Mouse (Mus musculus) midbrain, postnatal 0 days (tissue): ENCODE results near the gene Prkag2. TPM values are rescaled to one million over a fixed set of nuclear protein-coding genes. Genes with fewer than 3 reads are reported as not detected.

Source experiments
- ATAC-seq: fragments of 200-750 bp; cut with Nextera tagmentation; 2 replicates; pipeline ENCODE4 v1.8.0; 2017; ENCODE audit warnings: moderate number of reproducible peaks, mild to moderate bottlenecking, moderate TSS enrichment, moderate library complexity; ENCODE audit not compliant: low FRiP score
- DNase-seq: peaks from one replicate; pipeline ENCODE4 v3.0.0-alpha.2; 2015; ENCODE audit warnings: low spot score
- H3K27ac ChIP-seq: fragments of 300-500 bp; sonication (generic); 2 replicates; pipeline ENCODE4 v1.5.1; 2014; ENCODE audit warnings: low read depth, mild to moderate bottlenecking, low read length, mixed read lengths
- H3K27me3 ChIP-seq: fragments of 300-500 bp; sonication (generic); 2 replicates; pipeline ENCODE4 v1.6.1; 2014; ENCODE audit warnings: low read length, control low read depth, mixed read lengths; ENCODE audit not compliant: insufficient read depth
- H3K36me3 ChIP-seq: fragments of 300-500 bp; sonication (generic); 2 replicates; pipeline ENCODE4 v1.6.1; 2014; ENCODE audit warnings: low read length, control low read depth, mixed read lengths; ENCODE audit not compliant: insufficient read depth
- H3K4me1 ChIP-seq: fragments of 300-500 bp; sonication (generic); 2 replicates; pipeline ENCODE4 v1.6.1; 2014; ENCODE audit warnings: mild to moderate bottlenecking, control low read depth, antibody characterized with exemption, low read length, mixed read lengths; ENCODE audit not compliant: insufficient read depth
- H3K4me2 ChIP-seq: fragments of 300-500 bp; sonication (generic); 2 replicates; pipeline ENCODE4 v1.6.1; 2014; ENCODE audit warnings: low read depth, mild to moderate bottlenecking, low read length, mixed read lengths; ENCODE audit not compliant: poor library complexity, severe bottlenecking
- H3K4me3 ChIP-seq: fragments of 300-500 bp; sonication (generic); 2 replicates; pipeline ENCODE4 v1.5.1; 2014; ENCODE audit warnings: low read depth, mild to moderate bottlenecking, low read length, moderate library complexity
- H3K9ac ChIP-seq: fragments of 300-500 bp; sonication (generic); replicated peaks from 2 replicates; pipeline ENCODE4 v1.6.1; 2014; ENCODE audit warnings: mild to moderate bottlenecking, low read length, moderate library complexity, mixed read lengths; ENCODE audit not compliant: poor library complexity, severe bottlenecking
- H3K9me3 ChIP-seq: fragments of 300-500 bp; sonication (generic); 2 replicates; pipeline ENCODE4 v1.6.1; 2016; ENCODE audit warnings: low read length, control low read depth
- CTCF ChIP-seq: IDR thresholded peaks from 2 replicates; pipeline ENCODE4 v1.5.1; 2016; ENCODE audit warnings: antibody characterized with exemption, mild to moderate bottlenecking
- WGBS: fragments of 180-500 bp; shearing (Covaris S2); extraction: QIAGEN DNeasy Blood & Tissue Kit; methylation state at CpG from one replicate; pipeline ENCODE4 v1.1.7; 2014; 5-methylcytosine and 5-hydroxymethylcytosine counted together
- polyA plus RNA-seq: library from polyadenylated mRNA; unstranded; fragments of >200 nt; fragmentation: Nextera tagmentation; extraction: Ambion mirVana; gene quantifications from 2 replicates; pipeline ENCODE4 v1.2.1, GENCODE M21; 2015
- total RNA-seq: library from RNA; depleted of rRNA; stranded (reverse); fragments of >200 nt; gene quantifications from 2 replicates; pipeline ENCODE4 v1.2.3, GENCODE M21; 2014; rRNA removed

The Prkag2 gene
- total RNA-seq (51.6 and 63.1 TPM in 2 replicates), polyA plus RNA-seq (101 and 103 TPM in 2 replicates)

- Histone ChIP-seq H3K9ac (peak within 1 kb of the TSS; percentile 61), H3K4me2 (peak within 1 kb of the TSS; percentile 100), H3K4me3 (peak within 1 kb of the TSS; percentile 57), H3K36me3 (no peaks in the 10 kb centered on the region), H3K4me1 (no peaks in the 10 kb centered on the region), H3K9me3 (no peaks in the 10 kb centered on the region), H3K27me3 (peaks cover 12% of the 10 kb centered on the region), H3K27ac (no peak within 1 kb of the TSS)
- DNase-seq (peak; percentile 26), ATAC-seq (peak; percentile 57; the same call in 1 of the 2 replicates)
- WGBS, result 3% methylated on average over 40 of the region's 50 CpGs
- TF ChIP-seq CTCF, result no peak
Observed at GRCm38 (mm10) chr5:25100516-25101125, at the start of gene Prkag2. Gene Prkag2, minus strand, starts transcription at chr5:25100642.

- ATAC-seq, result no peak
- H3K27ac ChIP-seq, result no peak overlapping the region
Observed at GRCm38 (mm10) chr5:25149331-25149965, 49.0 kb upstream of the Prkag2 start.

GRCm38 (mm10) chr5:25146705-25147104 lies 46.3 kb upstream of the Prkag2 start:
- no peaks in the 10 kb centered on the region for H3K9me3 ChIP-seq
- DNase-seq (no peak), ATAC-seq (no peak)
- no peak overlapping the region for H3K9ac ChIP-seq
- 80% methylated on average over 7 of the region's 7 CpGs for WGBS
- no peaks in the 10 kb centered on the region for H3K4me1 ChIP-seq
- no peak overlapping the region for H3K4me3 ChIP-seq
- H3K27ac ChIP-seq, result no peak overlapping the region
- no peaks in the 10 kb centered on the region for H3K36me3 ChIP-seq
- H3K27me3 ChIP-seq, result no peaks in the 10 kb centered on the region
- no peak overlapping the region for H3K4me2 ChIP-seq
- no peak for TF ChIP-seq CTCF

More at GRCm38 (mm10) chr5:25149331-25149965, 49.0 kb upstream of the Prkag2 start:
- no peak overlapping the region for H3K4me2 ChIP-seq
- H3K9me3 ChIP-seq, result no peaks in the 10 kb centered on the region
- no peak overlapping the region for H3K4me3 ChIP-seq
- WGBS, result 88% methylated on average over 2 of the region's 2 CpGs
- no peak for DNase-seq
- no peaks in the 10 kb centered on the region for H3K4me1 ChIP-seq
- no peak for TF ChIP-seq CTCF
- no peak overlapping the region for H3K9ac ChIP-seq
- H3K36me3 ChIP-seq, result no peaks in the 10 kb centered on the region
- no peaks in the 10 kb centered on the region for H3K27me3 ChIP-seq

- Histone ChIP-seq H3K9ac (no peak overlapping the region), H3K4me3 (no peak overlapping the region), H3K27ac (no peak overlapping the region), H3K27me3 (no peaks in the 10 kb centered on the region), H3K36me3 (no peaks in the 10 kb centered on the region), H3K9me3 (no peaks in the 10 kb centered on the region), H3K4me2 (no peak overlapping the region), H3K4me1 (no peaks in the 10 kb centered on the region)
- no peak for DNase-seq
- TF ChIP-seq CTCF, result no peak
- WGBS, result 93% methylated on average over 4 of the region's 4 CpGs
- no peak for ATAC-seq
Observed at GRCm38 (mm10) chr5:25127865-25128264, 27.4 kb upstream of the Prkag2 start.

- WGBS, result 76% methylated on average over 3 of the region's 3 CpGs
- no peak for ATAC-seq
- no peak overlapping the region for H3K9ac ChIP-seq
- no peak for DNase-seq
- no peaks in the 10 kb centered on the region for H3K9me3 ChIP-seq
- H3K4me2 ChIP-seq, result no peak overlapping the region
- H3K4me1 ChIP-seq, result no peaks in the 10 kb centered on the region
- no peak for TF ChIP-seq CTCF
- no peak overlapping the region for H3K4me3 ChIP-seq
- no peak overlapping the region for H3K27ac ChIP-seq
- H3K36me3 ChIP-seq, result no peaks in the 10 kb centered on the region
- H3K27me3 ChIP-seq, result no peaks in the 10 kb centered on the region
Observed at GRCm38 (mm10) chr5:25125884-25126560, 25.6 kb upstream of the Prkag2 start.

- no peak overlapping the region for H3K4me3 ChIP-seq
- no peak for ATAC-seq
- H3K36me3 ChIP-seq, result no peaks in the 10 kb centered on the region
- no peak for DNase-seq
- 94% methylated on average over 1 of the region's 1 CpGs for WGBS
- no peaks in the 10 kb centered on the region; the same call in 1 of the 2 replicates for H3K4me1 ChIP-seq
- H3K9me3 ChIP-seq, result no peaks in the 10 kb centered on the region
- H3K9ac ChIP-seq, result no peak overlapping the region
- H3K27me3 ChIP-seq, result no peaks in the 10 kb centered on the region
- 0 out of 2 replicates have a peak, but pooled peaks have one; percentile 3 for TF ChIP-seq CTCF
- H3K27ac ChIP-seq, result no peak overlapping the region
- no peak overlapping the region for H3K4me2 ChIP-seq
Observed at GRCm38 (mm10) chr5:25122534-25122933, 22.1 kb upstream of the Prkag2 start.
